Mouse (Mus musculus) lung, postnatal 0 days (tissue): ENCODE measurements around the gene Hoxc6. TPM values are rescaled to one million over a fixed set of nuclear protein-coding genes. Genes with fewer than 3 reads are reported as not detected.

Experiments used
- ATAC-seq: fragments of 200-750 bp; cut with Nextera tagmentation; 2 replicates; pipeline ENCODE4 v1.8.0; 2017; ENCODE audit warnings: moderate library complexity
- DNase-seq: peaks from one replicate; pipeline ENCODE4 v3.0.0-alpha.2; 2016; ENCODE audit warnings: low spot score
- H3K27ac ChIP-seq: fragments of 300-500 bp; sonication (generic); 2 replicates; pipeline ENCODE4 v1.5.1; 2014; ENCODE audit warnings: antibody characterized with exemption, mild to moderate bottlenecking, low read length, mixed read lengths
- H3K27me3 ChIP-seq: fragments of 300-500 bp; sonication (generic); replicated peaks from 2 replicates; pipeline ENCODE4 v1.6.1; 2014; ENCODE audit warnings: low read length, mixed read lengths; ENCODE audit not compliant: insufficient read depth
- H3K36me3 ChIP-seq: fragments of 300-500 bp; sonication (generic); 2 replicates; pipeline ENCODE4 v1.6.1; 2014; ENCODE audit warnings: low read length, mixed read lengths; ENCODE audit not compliant: insufficient read depth
- H3K4me1 ChIP-seq: fragments of 300-500 bp; sonication (generic); 2 replicates; pipeline ENCODE4 v1.6.1; 2014; ENCODE audit warnings: antibody characterized with exemption, low read depth, low read length, mixed read lengths; ENCODE audit not compliant: insufficient read depth
- H3K4me2 ChIP-seq: fragments of 300-500 bp; sonication (generic); replicated peaks from 2 replicates; pipeline ENCODE4 v1.6.1; 2014; ENCODE audit warnings: low read depth, mild to moderate bottlenecking, low read length, moderate library complexity, mixed read lengths
- H3K4me3 ChIP-seq: fragments of 300-500 bp; sonication (generic); 2 replicates; pipeline ENCODE4 v1.5.1; 2014; ENCODE audit warnings: low read depth, low read length
- H3K9ac ChIP-seq: fragments of 300-500 bp; sonication (generic); replicated peaks from 2 replicates; pipeline ENCODE4 v1.6.1; 2014; ENCODE audit warnings: low read depth, mild to moderate bottlenecking
- H3K9me3 ChIP-seq: fragments of 300-500 bp; sonication (generic); 2 replicates; pipeline ENCODE4 v1.6.1; 2016; ENCODE audit warnings: low read length, mixed read lengths
- CTCF ChIP-seq: IDR thresholded peaks from 2 replicates; pipeline ENCODE4 v1.5.1; 2016; ENCODE audit warnings: antibody characterized with exemption, mild to moderate bottlenecking
- EP300 ChIP-seq: IDR thresholded peaks from 2 replicates; pipeline ENCODE4 v1.6.1; 2016; ENCODE audit warnings: antibody characterized with exemption, mild to moderate bottlenecking, control low read depth
- WGBS: fragments of 180-500 bp; shearing (Covaris S2); extraction: QIAGEN DNeasy Blood & Tissue Kit; methylation state at CpG from one replicate; pipeline ENCODE4 v1.1.7; 2014; 5-methylcytosine and 5-hydroxymethylcytosine counted together
- polyA plus RNA-seq: library from polyadenylated mRNA; unstranded; fragments of >200 nt; fragmentation: Nextera tagmentation; extraction: Ambion mirVana; gene quantifications from 2 replicates; pipeline ENCODE4 v1.2.1, GENCODE M21; 2015

The Hoxc6 gene
- polyA plus RNA-seq, 1 experiment from 2014 or later = not detected

GRCm38 (mm10) chr15:102987124-102987833, 10.8 kb upstream of the Hoxc6 start:
- Histone ChIP-seq H3K4me2 (no peak overlapping the region), H3K27ac (no peak overlapping the region), H3K27me3 (peaks cover 92% of the 10 kb centered on the region), H3K9ac (no peak overlapping the region), H3K9me3 (no peaks in the 10 kb centered on the region), H3K4me1 (no peaks in the 10 kb centered on the region), H3K36me3 (no peaks in the 10 kb centered on the region), H3K4me3 (no peak overlapping the region)
- DNase-seq (peak; percentile 94), ATAC-seq (peak; percentile 53)
- peak; percentile 92 for TF ChIP-seq CTCF
- TF ChIP-seq EP300 = no peak
- 4% methylated on average over 21 of the region's 21 CpGs for WGBS

GRCm38 (mm10) chr15:102988078-102988477, 10.0 kb upstream of the Hoxc6 start:
- H3K27me3 ChIP-seq = peaks cover 93% of the 10 kb centered on the region
- 26% methylated on average over 5 of the region's 5 CpGs for WGBS
- no peaks in the 10 kb centered on the region for H3K9me3 ChIP-seq

GRCm38 (mm10) chr15:102990461-102991397, 7.3 kb upstream of the Hoxc6 start, which contains the start of gene Hoxc8:
Hoxc8 (plus strand) TSS chr15:102990607.
- no peak for TF ChIP-seq EP300
- TF ChIP-seq CTCF = no peak
- ATAC-seq (no peak), DNase-seq (no peak)
- no peaks in the 10 kb centered on the region for H3K36me3 ChIP-seq
- 2% methylated on average over 67 of the region's 69 CpGs for WGBS
- H3K9ac ChIP-seq = no peak within 1 kb of the TSS
- no peak within 1 kb of the TSS for H3K4me2 ChIP-seq
- peaks cover 93% of the 10 kb centered on the region for H3K27me3 ChIP-seq
- no peaks in the 10 kb centered on the region for H3K9me3 ChIP-seq
- no peaks in the 10 kb centered on the region for H3K4me1 ChIP-seq
- no peak within 1 kb of the TSS for H3K27ac ChIP-seq
- H3K4me3 ChIP-seq = no peak within 1 kb of the TSS

More at GRCm38 (mm10) chr15:102988078-102988477, 10.0 kb upstream of the Hoxc6 start:
- no peaks in the 10 kb centered on the region for H3K4me1 ChIP-seq
- ATAC-seq = no peak
- H3K4me2 ChIP-seq = no peak overlapping the region
- no peak for DNase-seq
- H3K27ac ChIP-seq = no peak overlapping the region
- no peak overlapping the region for H3K4me3 ChIP-seq
- TF ChIP-seq EP300 (no peak), CTCF (no peak)
- H3K9ac ChIP-seq = no peak overlapping the region
- no peaks in the 10 kb centered on the region for H3K36me3 ChIP-seq

- Histone ChIP-seq H3K4me3 (no peak overlapping the region), H3K36me3 (no peaks in the 10 kb centered on the region), H3K27ac (no peak overlapping the region), H3K4me2 (no peak overlapping the region), H3K27me3 (peaks cover 92% of the 10 kb centered on the region), H3K4me1 (no peaks in the 10 kb centered on the region), H3K9me3 (no peaks in the 10 kb centered on the region), H3K9ac (no peak overlapping the region)
- no peak for DNase-seq
- TF ChIP-seq EP300 (no peak), CTCF (no peak)
- 5% methylated on average over 7 of the region's 7 CpGs for WGBS
- no peak for ATAC-seq
Observed at GRCm38 (mm10) chr15:102991782-102992181, 6.3 kb upstream of the Hoxc6 start.

GRCm38 (mm10) chr15:102992206-102992605, 5.9 kb upstream of the Hoxc6 start:
- DNase-seq (no peak), ATAC-seq (no peak)
- no peaks in the 10 kb centered on the region for H3K4me1 ChIP-seq
- no peak overlapping the region for H3K27ac ChIP-seq
- H3K36me3 ChIP-seq = no peaks in the 10 kb centered on the region
- H3K9me3 ChIP-seq = no peaks in the 10 kb centered on the region
- H3K27me3 ChIP-seq = peaks cover 90% of the 10 kb centered on the region
- H3K4me2 ChIP-seq = no peak overlapping the region
- TF ChIP-seq CTCF = no peak
- no peak for TF ChIP-seq EP300
- 3% methylated on average over 11 of the region's 11 CpGs for WGBS
- H3K4me3 ChIP-seq = no peak overlapping the region
- no peak overlapping the region for H3K9ac ChIP-seq

- DNase-seq (no peak), ATAC-seq (no peak)
- Histone ChIP-seq H3K9me3 (no peaks in the 10 kb centered on the region), H3K27me3 (peaks cover 90% of the 10 kb centered on the region), H3K4me1 (no peaks in the 10 kb centered on the region), H3K9ac (no peak overlapping the region), H3K4me3 (no peak overlapping the region), H3K4me2 (no peak overlapping the region), H3K27ac (no peak overlapping the region), H3K36me3 (no peaks in the 10 kb centered on the region)
- TF ChIP-seq CTCF (no peak), EP300 (no peak)
- WGBS = 0% methylated on average over 3 of the region's 3 CpGs
Observed at GRCm38 (mm10) chr15:102992863-102993262, 5.2 kb upstream of the Hoxc6 start.
